Mouse (Mus musculus) embryonic fibroblast, embryonic 13.5 days (primary cell): ENCODE data around the gene Plac8.

ENCODE experiments used
- CTCF ChIP-seq: IDR thresholded peaks from 2 replicates; pipeline ENCODE4 v1.5.1; 2011; ENCODE audit warnings: mild to moderate bottlenecking, control low read depth, low read length, moderate library complexity, borderline replicate concordance; ENCODE audit not compliant: insufficient read depth
- POLR2A ChIP-seq: IDR thresholded peaks from 2 replicates; pipeline ENCODE4 v1.6.1; 2011; ENCODE audit warnings: low read depth, mild to moderate bottlenecking, control low read depth, low read length, moderate library complexity

GRCm38 (mm10) chr5:100570716-100571115, 1.3 kb downstream of the Plac8 start:
- TF ChIP-seq CTCF (no peak), POLR2A (no peak)
